Mouse (Mus musculus) bone marrow, adult 2 months (tissue): ENCODE data around the gene Rpl18a. TPM values are rescaled to one million over a fixed set of nuclear protein-coding genes. Genes with fewer than 3 reads are reported as not detected.

Experiments used
- H3K27ac ChIP-seq: fragments of 200-500 bp; 2 replicates; pipeline ENCODE4 v1.5.1; 2012; ENCODE audit warnings: low read depth, mild to moderate bottlenecking, control low read depth, inconsistent platforms, low read length; ENCODE audit not compliant: control insufficient read depth, poor library complexity, insufficient read depth
- H3K4me1 ChIP-seq: fragments of 200-500 bp; 2 replicates; pipeline ENCODE4 v1.6.1; 2011; ENCODE audit warnings: low read length; ENCODE audit not compliant: control insufficient read depth, insufficient read depth
- H3K4me3 ChIP-seq: fragments of 200-500 bp; replicated peaks from 2 replicates; pipeline ENCODE3; 2011; ENCODE audit warnings: mild to moderate bottlenecking, low read depth, low read length, control low read depth; ENCODE audit not compliant: control insufficient read depth
- CTCF ChIP-seq: fragments of 200-500 bp; IDR thresholded peaks from 2 replicates; pipeline ENCODE4 v1.5.1; 2011; ENCODE audit warnings: low read length, control low read depth; ENCODE audit not compliant: control insufficient read depth, insufficient read depth
- POLR2A ChIP-seq: fragments of 200-500 bp; IDR thresholded peaks from 2 replicates; pipeline ENCODE4 v1.6.1; 2011; ENCODE audit warnings: low read depth, mild to moderate bottlenecking, control low read depth, low read length, borderline replicate concordance; ENCODE audit not compliant: control insufficient read depth
- WGBS: fragments of 180-500 bp; shearing (Covaris S2); methylation state at CpG from one replicate; pipeline ENCODE4 v1.1.7; 2018; 5-methylcytosine and 5-hydroxymethylcytosine counted together
- polyA plus RNA-seq: library from polyadenylated mRNA; stranded (reverse); fragments of >200 nt; gene quantifications from 2 replicates; pipeline ENCODE4 v1.2.4, GENCODE M21; 2011; ENCODE audit warnings: low replicate concordance; ENCODE audit not compliant: missing spikeins, insufficient read depth, insufficient read length

Rpl18a gene
- polyA plus RNA-seq, 1 experiment, result 1,544 TPM

DNA sequence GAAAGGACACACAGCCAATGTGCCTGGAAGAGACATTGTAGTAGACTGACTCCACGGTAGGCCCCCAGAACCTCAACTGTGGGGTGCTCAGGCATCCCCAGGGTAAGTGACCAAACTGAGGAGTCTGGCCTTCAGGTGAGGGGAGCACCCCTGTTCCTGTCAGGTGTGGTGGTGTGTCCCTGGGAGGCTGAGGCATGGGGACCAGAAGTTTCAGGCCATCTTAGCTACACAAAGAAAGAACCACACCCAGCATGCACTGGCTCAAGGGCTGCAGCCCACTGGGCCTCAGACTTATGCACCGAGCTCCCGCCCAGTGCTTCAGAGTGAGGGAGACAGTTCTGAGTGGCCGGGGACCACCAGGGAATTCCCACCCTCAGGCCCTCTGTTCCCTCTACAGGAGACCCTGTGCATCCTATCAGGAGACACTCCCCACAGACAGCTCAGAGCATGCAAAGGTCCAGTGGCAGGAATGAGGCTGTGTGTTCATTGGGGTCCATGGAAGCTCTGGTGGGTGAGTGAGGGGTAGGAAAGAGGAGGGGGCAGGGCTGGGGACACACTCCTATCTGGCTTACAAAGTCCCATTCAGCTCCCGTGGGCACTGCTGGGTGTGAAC, 25.9 kb downstream of the Rpl18a start:
- TF ChIP-seq POLR2A, result no peak
- no peak for TF ChIP-seq CTCF
- H3K4me3 ChIP-seq, result no peak overlapping the region
- H3K4me1 ChIP-seq, result peaks cover 1% of the 10 kb centered on the region; the same call in 1 of the 2 replicates
- WGBS, result 86% methylated on average over 5 of the region's 5 CpGs
- no peak overlapping the region for H3K27ac ChIP-seq

DNA sequence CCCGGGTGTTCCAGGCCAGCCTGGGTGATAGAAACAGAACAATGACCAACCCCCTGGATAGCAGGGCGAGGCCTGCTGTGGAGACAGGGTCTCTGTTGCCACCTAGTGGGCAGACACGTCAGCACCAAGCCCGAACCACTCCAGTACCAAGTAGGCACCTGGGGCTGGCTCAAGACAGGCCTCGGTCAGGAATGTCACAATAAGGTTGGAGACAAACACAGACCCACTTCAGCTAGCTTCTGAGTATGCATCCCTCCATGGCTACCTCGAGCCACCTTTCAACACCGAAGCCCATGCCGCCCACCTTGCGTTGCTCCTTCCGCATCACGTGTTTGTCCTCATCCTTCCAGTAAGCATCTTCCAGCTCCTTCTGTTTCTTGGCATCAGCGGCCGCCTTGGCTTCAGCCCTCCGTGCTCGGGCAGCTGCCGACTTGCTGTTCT, 27.6 kb downstream of the Rpl18a start:
- no peak overlapping the region for H3K27ac ChIP-seq
- TF ChIP-seq POLR2A, result 0 out of 2 replicates have a peak, but pooled peaks have one; percentile 3
- TF ChIP-seq CTCF, result peak; percentile 98
- H3K4me3 ChIP-seq, result no peak overlapping the region
- WGBS, result 51% methylated on average over 16 of the region's 16 CpGs
- H3K4me1 ChIP-seq, result peaks cover 5% of the 10 kb centered on the region

DNA sequence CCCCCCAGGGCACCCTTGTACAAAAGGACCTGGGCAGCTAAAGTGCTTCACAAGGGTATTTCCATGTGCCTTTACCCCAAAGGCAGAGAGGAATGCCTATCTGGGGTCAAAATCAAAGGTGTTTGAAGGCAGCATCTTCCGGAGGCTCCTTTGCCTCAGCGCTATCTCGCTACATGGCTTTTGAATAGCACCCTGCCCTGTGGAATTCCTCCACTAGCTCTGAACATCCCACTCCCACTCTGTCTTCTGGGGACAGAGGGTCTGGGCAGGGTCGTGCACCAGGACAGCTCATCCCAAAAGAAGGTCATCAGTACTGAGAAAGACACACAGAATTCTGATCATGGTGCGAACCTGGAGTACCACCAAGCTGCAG, 28.0 kb downstream of the Rpl18a start:
- Histone ChIP-seq H3K4me1 (peaks cover 5% of the 10 kb centered on the region), H3K27ac (no peak overlapping the region), H3K4me3 (no peak overlapping the region)
- 49% methylated on average over 5 of the region's 5 CpGs for WGBS
- TF ChIP-seq CTCF (no peak), POLR2A (no peak)

DNA sequence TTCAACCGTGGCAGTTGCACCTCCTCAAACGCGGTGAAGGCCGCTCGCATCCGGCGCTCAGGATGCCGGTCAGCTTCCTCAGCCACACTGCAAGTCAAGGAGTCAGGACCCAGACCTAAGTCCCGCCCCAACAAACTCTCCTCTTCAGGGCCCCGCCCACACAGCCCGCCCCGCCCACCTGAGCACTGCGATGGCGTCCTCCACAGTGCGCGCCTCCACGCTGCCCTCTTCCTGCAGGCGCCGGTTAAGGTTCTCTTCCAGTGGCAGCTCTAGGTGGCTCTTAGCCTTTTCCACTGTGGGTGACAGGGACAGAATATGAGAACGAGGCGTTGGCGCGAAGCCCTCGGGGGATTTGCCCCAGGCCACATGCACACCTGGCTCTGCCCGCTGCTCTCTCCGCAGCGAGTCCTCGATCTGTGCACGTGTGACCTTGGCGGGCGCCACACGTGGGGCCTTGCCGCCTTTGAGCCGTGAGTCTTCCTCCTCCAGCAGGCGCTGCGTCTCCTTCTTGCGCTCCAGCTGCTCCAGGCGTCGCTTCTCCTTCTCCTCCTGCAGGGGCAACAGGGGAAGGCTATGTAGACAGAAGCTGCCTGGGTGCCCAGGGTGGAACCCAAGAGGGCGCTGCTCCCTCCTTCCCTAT, 28.5 kb downstream of the Rpl18a start:
- TF ChIP-seq POLR2A (0 out of 2 replicates have a peak, but pooled peaks have one; percentile 18), CTCF (no peak)
- Histone ChIP-seq H3K4me1 (peaks cover 5% of the 10 kb centered on the region), H3K4me3 (no peak overlapping the region), H3K27ac (0 out of 2 replicates have a peak overlapping the region, but pooled peaks have one; percentile 9)
- WGBS, result 21% methylated on average over 40 of the region's 40 CpGs

DNA sequence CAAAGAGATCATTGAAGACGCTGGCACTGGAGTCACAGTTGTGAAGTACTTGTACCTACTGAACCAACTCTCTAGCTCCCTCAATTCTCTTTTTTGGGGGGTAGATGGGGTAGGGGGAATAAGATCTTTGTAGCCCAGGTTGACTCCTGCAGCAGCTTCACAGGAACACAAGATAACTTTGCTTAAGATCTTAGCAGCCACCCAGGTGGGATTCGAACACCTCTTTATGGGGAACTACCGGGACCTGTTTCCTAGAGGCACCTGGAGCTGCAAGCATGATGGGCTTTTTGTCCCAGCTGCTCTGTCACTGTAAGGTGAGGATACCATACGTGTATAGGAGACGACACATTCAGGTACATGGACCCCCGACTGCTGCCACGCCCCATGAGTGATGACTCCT, 30.6 kb downstream of the Rpl18a start:
- no peak for TF ChIP-seq POLR2A
- no peak for TF ChIP-seq CTCF
- no peak overlapping the region for H3K27ac ChIP-seq
- no peak overlapping the region for H3K4me3 ChIP-seq
- H3K4me1 ChIP-seq, result peaks cover 5% of the 10 kb centered on the region
- WGBS, result 88% methylated on average over 7 of the region's 7 CpGs

DNA sequence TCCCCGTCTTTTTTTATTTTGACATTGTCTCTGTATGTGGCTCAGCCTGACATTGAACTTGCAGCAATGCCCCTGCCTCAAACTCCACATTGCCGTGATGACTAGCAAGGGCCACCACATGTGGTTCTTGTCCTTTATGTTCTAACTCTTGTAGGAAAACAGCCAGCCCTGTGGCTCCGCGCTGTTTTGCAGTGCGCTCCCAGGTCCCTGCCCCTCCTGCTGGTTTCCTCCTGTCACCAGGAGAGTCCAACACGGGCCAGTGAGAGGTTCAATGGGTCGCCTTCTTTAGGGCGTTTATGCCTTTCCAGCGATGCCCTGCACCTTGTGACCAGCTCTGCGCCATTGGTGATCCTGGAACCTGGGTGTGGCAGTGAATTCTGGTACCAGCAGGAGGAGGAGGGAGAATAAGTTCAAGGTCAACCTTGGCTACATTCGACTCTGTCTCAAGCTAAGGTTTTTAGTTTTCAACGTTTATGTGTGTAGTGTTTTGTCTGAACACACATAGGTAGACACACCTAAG, 31.2 kb downstream of the Rpl18a start:
- peaks cover 5% of the 10 kb centered on the region for H3K4me1 ChIP-seq
- H3K4me3 ChIP-seq, result peak overlapping the region; percentile 53
- TF ChIP-seq CTCF (no peak), POLR2A (no peak)
- peak overlapping the region; percentile 33; the same call in 1 of the 2 replicates for H3K27ac ChIP-seq
- WGBS, result 14% methylated on average over 12 of the region's 12 CpGs

DNA sequence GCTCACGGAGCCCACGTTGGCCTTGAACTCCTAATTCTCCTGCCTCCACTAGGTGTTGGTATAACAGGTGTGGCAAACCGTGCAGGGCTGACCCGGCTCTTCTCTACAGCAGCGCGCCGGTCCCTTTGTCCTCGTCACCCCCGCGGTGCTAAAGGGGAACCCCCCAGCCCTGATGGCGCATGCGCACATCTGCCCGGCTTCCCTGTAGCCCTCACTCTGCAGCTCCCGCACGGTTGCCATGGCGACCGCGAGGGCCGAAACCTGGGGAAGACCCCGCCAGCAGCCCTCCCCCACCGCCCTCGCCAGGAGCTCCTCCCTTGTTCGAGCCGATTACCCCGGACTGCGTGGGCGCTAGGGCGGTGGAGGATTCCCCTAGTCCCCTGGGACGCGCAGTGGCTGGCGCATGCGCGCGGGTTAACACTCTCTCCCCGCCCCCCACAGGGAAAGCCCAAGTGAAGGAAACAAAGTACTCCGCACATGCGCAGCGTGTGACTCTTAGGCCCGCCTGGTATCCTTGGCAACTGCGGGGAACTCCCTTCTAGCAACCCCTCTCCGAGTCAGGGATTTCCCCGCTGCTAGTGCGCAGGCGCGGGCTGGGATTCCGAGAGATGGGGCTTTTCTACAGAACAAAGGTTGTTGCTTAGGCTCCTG, 31.7 kb downstream of the Rpl18a start:
- Histone ChIP-seq H3K4me1 (peaks cover 5% of the 10 kb centered on the region), H3K4me3 (peak overlapping the region; percentile 80), H3K27ac (no peak overlapping the region; the same call in 1 of the 2 replicates)
- WGBS, result under 1% methylated on average over 46 of the region's 46 CpGs
- TF ChIP-seq POLR2A (peak; percentile 23; the same call in 1 of the 2 replicates), CTCF (no peak)

DNA sequence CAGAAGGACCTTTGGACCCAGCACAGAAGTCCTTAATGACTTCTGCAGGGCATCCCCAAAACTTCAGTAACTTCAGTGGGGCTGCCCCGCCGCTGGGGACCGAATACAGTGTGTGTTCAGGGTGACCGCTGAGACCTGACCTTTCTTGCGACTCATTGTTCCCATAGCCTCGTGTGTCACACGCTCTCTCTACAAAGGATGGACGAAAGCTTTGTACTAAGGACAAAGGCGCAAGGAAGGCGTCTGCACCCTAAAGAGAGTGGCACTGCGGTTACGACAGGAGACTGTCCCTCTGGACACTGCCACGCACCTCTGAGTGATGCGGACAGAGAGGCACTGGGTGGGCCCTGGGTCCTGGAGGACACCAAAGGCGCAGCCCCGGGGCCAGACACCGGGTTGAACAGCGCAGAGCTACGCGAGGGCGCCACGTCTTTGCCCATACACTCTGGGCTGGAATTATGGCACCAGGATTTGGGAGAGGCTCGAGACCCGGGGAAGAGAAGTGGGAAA, 32.4 kb downstream of the Rpl18a start:
- Histone ChIP-seq H3K4me3 (peak overlapping the region; percentile 80), H3K4me1 (peaks cover 5% of the 10 kb centered on the region), H3K27ac (no peak overlapping the region)
- TF ChIP-seq CTCF (no peak), POLR2A (no peak)
- WGBS, result 3% methylated on average over 24 of the region's 24 CpGs
